Mouse (Mus musculus) embryonic facial prominence, embryonic 10.5 days (tissue): ENCODE results near the gene Cd101. TPM values are rescaled to one million over a fixed set of nuclear protein-coding genes. Genes with fewer than 3 reads are reported as not detected.

ENCODE experiments used
- DNase-seq: peaks from one replicate; pipeline ENCODE4 v3.0.0-alpha.2; 2017; ENCODE audit warnings: low spot score
- H3K27ac ChIP-seq: fragments of 300-500 bp; sonication (generic); replicated peaks from 2 replicates; pipeline ENCODE4 v1.5.1; 2016; ENCODE audit warnings: mild to moderate bottlenecking
- H3K27me3 ChIP-seq: fragments of 300-500 bp; sonication (generic); replicated peaks from 2 replicates; pipeline ENCODE4 v1.6.1; 2016; ENCODE audit warnings: low read depth, mild to moderate bottlenecking; ENCODE audit not compliant: poor library complexity, severe bottlenecking
- H3K36me3 ChIP-seq: fragments of 300-500 bp; sonication (generic); replicated peaks from 2 replicates; pipeline ENCODE4 v1.6.1; 2016; ENCODE audit warnings: mild to moderate bottlenecking, moderate library complexity
- H3K4me1 ChIP-seq: fragments of 300-500 bp; sonication (generic); 2 replicates; pipeline ENCODE4 v1.6.1; 2016
- H3K4me3 ChIP-seq: fragments of 300-500 bp; sonication (generic); 2 replicates; pipeline ENCODE4 v1.5.1; 2016; ENCODE audit warnings: mild to moderate bottlenecking, moderate library complexity
- H3K9me3 ChIP-seq: fragments of 300-500 bp; sonication (generic); 2 replicates; pipeline ENCODE4 v1.6.1; 2016; ENCODE audit warnings: mild to moderate bottlenecking
- WGBS: fragments of 180-500 bp; shearing (Covaris S2); methylation state at CpG from one replicate; pipeline ENCODE4 v1.1.7; 2016; 5-methylcytosine and 5-hydroxymethylcytosine counted together
- polyA plus RNA-seq: library from polyadenylated mRNA; unstranded; fragments of >200 nt; fragmentation: Nextera tagmentation; extraction: Ambion mirVana; gene quantifications from 2 replicates; pipeline ENCODE4 v1.2.1, GENCODE M21; 2016

Gene Cd101
- polyA plus RNA-seq, 1 experiment from 2014 or later = not detected

- 93% methylated on average over 7 of the region's 7 CpGs for WGBS
- no peak overlapping the region for H3K27ac ChIP-seq
- H3K36me3 ChIP-seq = peaks cover 81% of the 10 kb centered on the region
- no peaks in the 10 kb centered on the region for H3K9me3 ChIP-seq
- H3K4me3 ChIP-seq = no peak overlapping the region
- DNase-seq = no peak
- no peaks in the 10 kb centered on the region for H3K27me3 ChIP-seq
- H3K4me1 ChIP-seq = no peaks in the 10 kb centered on the region
Measured at GRCm38 (mm10) chr3:101061865-101062585, 32.7 kb upstream of the Cd101 start.

- Histone ChIP-seq H3K4me1 (no peaks in the 10 kb centered on the region), H3K36me3 (peaks cover 86% of the 10 kb centered on the region), H3K27ac (no peak overlapping the region), H3K27me3 (no peaks in the 10 kb centered on the region), H3K4me3 (no peak overlapping the region), H3K9me3 (no peaks in the 10 kb centered on the region)
- 88% methylated on average over 4 of the region's 4 CpGs for WGBS
- DNase-seq = no peak
Measured at GRCm38 (mm10) chr3:101059214-101059613, 29.9 kb upstream of the Cd101 start.

- H3K27me3 ChIP-seq = no peaks in the 10 kb centered on the region
- H3K9me3 ChIP-seq = no peaks in the 10 kb centered on the region
- peaks cover 79% of the 10 kb centered on the region for H3K36me3 ChIP-seq
- no peak for DNase-seq
- no peak overlapping the region for H3K27ac ChIP-seq
- no peaks in the 10 kb centered on the region for H3K4me1 ChIP-seq
- no peak overlapping the region for H3K4me3 ChIP-seq
- WGBS = 95% methylated on average over 2 of the region's 2 CpGs
Measured at GRCm38 (mm10) chr3:101058203-101058602, 28.8 kb upstream of the Cd101 start.

GRCm38 (mm10) chr3:101055216-101055615 is 25.9 kb upstream of the Cd101 start:
- Histone ChIP-seq H3K27ac (no peak overlapping the region), H3K4me1 (no peaks in the 10 kb centered on the region), H3K36me3 (peaks cover 72% of the 10 kb centered on the region), H3K27me3 (no peaks in the 10 kb centered on the region), H3K9me3 (no peaks in the 10 kb centered on the region), H3K4me3 (no peak overlapping the region)
- no peak for DNase-seq
- whole genome bisulfite sequencing = 86% methylated on average over 8 of the region's 8 CpGs

- H3K4me3 ChIP-seq = no peak overlapping the region
- H3K27ac ChIP-seq = no peak overlapping the region
- H3K27me3 ChIP-seq = no peaks in the 10 kb centered on the region
- H3K4me1 ChIP-seq = peaks cover 2% of the 10 kb centered on the region; the same call in 1 of the 2 replicates
- H3K9me3 ChIP-seq = no peaks in the 10 kb centered on the region
- no peak for DNase-seq
- peaks cover 72% of the 10 kb centered on the region for H3K36me3 ChIP-seq
- WGBS = 76% methylated on average over 4 of the region's 4 CpGs
Measured at GRCm38 (mm10) chr3:101051601-101052000, 22.2 kb upstream of the Cd101 start.

- Histone ChIP-seq H3K36me3 (peaks cover 66% of the 10 kb centered on the region), H3K27me3 (no peaks in the 10 kb centered on the region), H3K4me3 (no peak overlapping the region), H3K27ac (no peak overlapping the region), H3K4me1 (peaks cover 2% of the 10 kb centered on the region; the same call in 1 of the 2 replicates), H3K9me3 (no peaks in the 10 kb centered on the region)
- WGBS = 84% methylated on average over 9 of the region's 9 CpGs
- DNase-seq = no peak
Measured at GRCm38 (mm10) chr3:101049997-101050396, 20.6 kb upstream of the Cd101 start.

GRCm38 (mm10) chr3:101048781-101049180 is 19.4 kb upstream of the Cd101 start:
- WGBS = 79% methylated on average over 2 of the region's 2 CpGs
- Histone ChIP-seq H3K36me3 (peaks cover 66% of the 10 kb centered on the region), H3K27me3 (no peaks in the 10 kb centered on the region)

GRCm38 (mm10) chr3:101047586-101048275 is 18.4 kb upstream of the Cd101 start:
- H3K36me3 ChIP-seq = peaks cover 71% of the 10 kb centered on the region
- no peak for DNase-seq
- H3K27ac ChIP-seq = no peak overlapping the region
- H3K4me3 ChIP-seq = no peak overlapping the region
- H3K27me3 ChIP-seq = no peaks in the 10 kb centered on the region
- H3K4me1 ChIP-seq = peaks cover 2% of the 10 kb centered on the region; the same call in 1 of the 2 replicates
- no peaks in the 10 kb centered on the region for H3K9me3 ChIP-seq
- 89% methylated on average over 15 of the region's 15 CpGs for WGBS

More at GRCm38 (mm10) chr3:101048781-101049180, 19.4 kb upstream of the Cd101 start:
- Histone ChIP-seq H3K9me3 (no peaks in the 10 kb centered on the region), H3K4me3 (no peak overlapping the region), H3K4me1 (peaks cover 2% of the 10 kb centered on the region; the same call in 1 of the 2 replicates), H3K27ac (no peak overlapping the region)
- no peak for DNase-seq

GRCm38 (mm10) chr3:101045431-101045830 is 16.1 kb upstream of the Cd101 start:
- WGBS = 95% methylated on average over 15 of the region's 15 CpGs

GRCm38 (mm10) chr3:101044686-101045085 is 15.3 kb upstream of the Cd101 start:
- no peak for DNase-seq
- no peaks in the 10 kb centered on the region for H3K27me3 ChIP-seq
- 82% methylated on average over 6 of the region's 6 CpGs for WGBS
- no peak overlapping the region for H3K4me3 ChIP-seq
- peaks cover 5% of the 10 kb centered on the region for H3K4me1 ChIP-seq
- no peak overlapping the region for H3K27ac ChIP-seq
- no peaks in the 10 kb centered on the region for H3K9me3 ChIP-seq
- peaks cover 88% of the 10 kb centered on the region for H3K36me3 ChIP-seq

More at GRCm38 (mm10) chr3:101045431-101045830, 16.1 kb upstream of the Cd101 start:
- no peak for DNase-seq
- H3K4me1 ChIP-seq = peaks cover 2% of the 10 kb centered on the region; the same call in 1 of the 2 replicates
- no peaks in the 10 kb centered on the region for H3K9me3 ChIP-seq
- H3K27me3 ChIP-seq = no peaks in the 10 kb centered on the region
- H3K4me3 ChIP-seq = no peak overlapping the region
- peaks cover 88% of the 10 kb centered on the region for H3K36me3 ChIP-seq
- H3K27ac ChIP-seq = no peak overlapping the region

GRCm38 (mm10) chr3:101041997-101042396 is 12.6 kb upstream of the Cd101 start:
- no peak overlapping the region for H3K27ac ChIP-seq
- WGBS = 66% methylated on average over 7 of the region's 7 CpGs
- no peaks in the 10 kb centered on the region for H3K9me3 ChIP-seq
- no peak overlapping the region for H3K4me3 ChIP-seq
- no peaks in the 10 kb centered on the region for H3K27me3 ChIP-seq
- H3K4me1 ChIP-seq = peaks cover 4% of the 10 kb centered on the region; the same call in 1 of the 2 replicates
- peaks cover 81% of the 10 kb centered on the region for H3K36me3 ChIP-seq
- no peak for DNase-seq

- DNase-seq = no peak
- Histone ChIP-seq H3K4me1 (peaks cover 4% of the 10 kb centered on the region; the same call in 1 of the 2 replicates), H3K36me3 (peaks cover 49% of the 10 kb centered on the region), H3K9me3 (no peaks in the 10 kb centered on the region), H3K27me3 (no peaks in the 10 kb centered on the region), H3K27ac (no peak overlapping the region), H3K4me3 (no peak overlapping the region)
- 89% methylated on average over 5 of the region's 5 CpGs for WGBS
Measured at GRCm38 (mm10) chr3:101037984-101038545, 8.7 kb upstream of the Cd101 start.
